Mouse (Mus musculus) heart, postnatal 10 days (tissue): ENCODE data around the gene Cnbd2. TPM values are rescaled to one million over a fixed set of nuclear protein-coding genes. Genes with fewer than 3 reads are reported as not detected.

Experiments used
- DNase-seq, 2 experiments: peaks; one replicate each; pipeline ENCODE4 v3.0.0; 2021
- intact Hi-C: fragments of 180-260 bp; cut with DNase I; formaldehyde crosslinking; loops from one replicate; pipeline ENCODE4 v1.15.1; 2025
- microRNA-seq, 2 experiments: library from miRNA; unstranded; fragments of <30 nt; microRNA quantifications; one replicate each; pipeline ENCODE4 v1.2.0; 2022
- total RNA-seq, 2 experiments: library from RNA; stranded (reverse); gene quantifications; 2 replicates each; pipeline ENCODE4 v1.2.3; 2021

Gene Cnbd2
- total RNA-seq, 2 experiments from 2014 or later: 0.81 to 1.1 TPM

DNA sequence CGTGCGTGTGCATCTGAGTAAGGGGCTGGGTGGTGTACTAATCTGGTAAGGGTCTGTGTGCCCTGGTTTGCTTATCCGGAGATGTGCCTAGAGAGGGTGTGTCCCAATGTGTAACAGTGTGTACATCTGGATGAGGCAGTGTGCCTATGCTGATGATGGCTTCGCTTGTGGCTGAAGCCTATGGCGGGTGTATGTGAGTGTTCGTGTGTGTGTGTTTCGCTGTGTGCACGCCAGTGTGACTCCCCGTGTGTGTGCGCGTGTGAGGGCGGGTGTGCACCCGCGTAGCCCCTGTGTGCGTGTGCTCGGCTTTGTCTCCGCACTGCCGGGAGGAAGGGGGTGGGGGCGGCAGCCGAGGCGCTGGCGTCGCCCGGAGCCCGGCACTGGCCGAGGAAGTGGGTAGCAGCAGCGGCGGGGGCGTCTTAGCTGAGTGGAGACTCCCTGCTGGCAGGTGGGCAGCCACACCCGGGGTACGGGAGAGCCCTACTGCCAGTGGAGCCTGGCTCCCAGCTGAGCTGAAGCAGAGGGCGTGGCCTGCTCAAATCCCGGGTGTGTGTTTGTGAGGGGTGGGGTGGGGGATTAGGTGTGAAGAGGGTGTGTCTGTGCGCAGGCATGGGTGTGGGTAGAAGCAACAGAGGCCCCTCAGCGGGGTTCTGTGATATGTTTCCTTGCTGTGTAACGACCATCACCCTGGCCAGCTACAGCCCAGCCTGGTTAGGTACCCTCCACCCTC, 109.4 kb downstream of the Cnbd2 start:
- intact Hi-C loops: loop anchor here (5.0 kb wide), 1 partner anchor 56 kb away; no protein-coding TSS in a partner anchor
- peak in 1 of 2 experiments; percentile 15 for DNase-seq

DNA sequence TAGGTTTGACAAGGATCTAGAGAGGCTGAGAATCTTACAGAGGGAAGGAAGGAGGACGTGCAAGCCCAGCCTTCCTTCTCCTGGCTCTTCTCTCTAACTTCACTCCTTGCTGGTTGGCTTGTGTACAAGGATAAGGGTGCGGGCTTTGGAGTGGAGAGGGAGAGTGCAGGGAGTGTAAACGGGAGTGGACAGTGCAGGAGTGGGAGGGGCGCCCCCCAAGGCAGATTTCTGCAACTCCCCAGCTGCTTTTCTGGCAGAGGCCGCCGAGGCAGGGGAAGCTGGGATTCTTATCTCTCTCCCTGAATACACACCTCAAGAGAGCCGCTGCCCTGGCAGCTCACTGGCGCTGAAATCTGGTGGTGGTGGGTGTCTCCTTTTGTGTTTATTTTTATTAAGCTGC, 110.5 kb downstream of the Cnbd2 start:
- intact Hi-C loops: loop anchor here (5.0 kb wide), 1 partner anchor 55 kb away; no protein-coding TSS in a partner anchor
- no peak for DNase-seq

DNA sequence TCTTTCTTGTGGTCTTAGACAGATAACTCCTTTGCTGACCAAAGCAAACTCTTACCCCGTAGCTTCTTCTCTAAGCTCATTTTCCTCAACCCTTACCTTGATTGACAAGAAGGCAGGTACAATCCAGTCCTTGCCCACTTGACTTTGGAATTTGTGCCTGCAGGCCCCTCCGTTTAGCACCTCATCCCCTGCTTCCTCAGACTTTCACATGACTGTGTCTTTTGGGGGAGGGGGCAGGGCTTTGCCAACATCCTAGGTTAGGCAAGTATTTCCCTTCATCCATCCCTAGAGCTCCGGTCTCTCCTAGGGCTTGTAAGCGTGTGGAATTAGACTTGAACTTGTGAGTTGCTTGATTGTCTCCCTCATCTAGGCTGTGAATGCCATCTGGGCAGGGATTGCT, 111.6 kb downstream of the Cnbd2 start:
- intact Hi-C loops: loop anchor here (5.0 kb wide), 1 partner anchor 54 kb away; no protein-coding TSS in a partner anchor
- DNase-seq: no peak

Small RNA genes lying within 50 kb of the gene (microRNA-seq; reads per million reads assigned to microRNA genes)
- gene Gm22758: 0 reads per million in 2 experiments
- 0 reads per million in 2 experiments for gene Gm22759

Other genes starting within 250 kb of the Cnbd2 start
- gene Spag4, start 247.1 kb upstream of the Cnbd2 start, total RNA-seq: 1 to 10 TPM in 1 of 2 experiments, under 1 TPM in 1; 0.72 to 1.1 TPM
- 10 to 100 TPM; 23.0 to 23.3 TPM for gene Cpne1, start 200.3 kb upstream of the Cnbd2 start, total RNA-seq
- 10 to 100 TPM; 31.5 to 33.5 TPM for gene Rbm12, start 200.3 kb upstream of the Cnbd2 start, total RNA-seq
- gene Gm28036, start 185.2 kb upstream of the Cnbd2 start, total RNA-seq: 10 to 100 TPM; 19.7 to 19.8 TPM
- 100 to 1,000 TPM; 316 to 323 TPM for gene Romo1, start 168.3 kb upstream of the Cnbd2 start, total RNA-seq
- gene Nfs1, start 168.1 kb upstream of the Cnbd2 start, total RNA-seq: 10 to 100 TPM; 59.7 to 60.7 TPM
- 100 to 1,000 TPM; 209 to 230 TPM for gene Rbm39, start 132.1 kb upstream of the Cnbd2 start, total RNA-seq
- 10 to 100 TPM; 20.6 to 27.5 TPM for gene Phf20, start 115.8 kb upstream of the Cnbd2 start, total RNA-seq
- 10 to 100 TPM; 85.3 to 96.6 TPM for gene Scand1, start 405 bp downstream of the Cnbd2 start, total RNA-seq
- 10 to 100 TPM; 15.9 to 19.9 TPM for gene Epb41l1, start 108.6 kb downstream of the Cnbd2 start, total RNA-seq
- 10 to 100 TPM; 19.7 to 22.7 TPM for gene Aar2, start 235.3 kb downstream of the Cnbd2 start, total RNA-seq